Mouse (Mus musculus) cerebellum, adult 11-12 months (tissue): ENCODE data around the gene Fscn2.

Experiments used
- DNase-seq: peaks from one replicate; pipeline ENCODE4 v3.0.0; 2022

Gene Fscn2

GRCm38 (mm10) chr11:120360062-120360461, 1.3 kb upstream of the Fscn2 start:
- peak; percentile 51 for DNase-seq

DNA sequence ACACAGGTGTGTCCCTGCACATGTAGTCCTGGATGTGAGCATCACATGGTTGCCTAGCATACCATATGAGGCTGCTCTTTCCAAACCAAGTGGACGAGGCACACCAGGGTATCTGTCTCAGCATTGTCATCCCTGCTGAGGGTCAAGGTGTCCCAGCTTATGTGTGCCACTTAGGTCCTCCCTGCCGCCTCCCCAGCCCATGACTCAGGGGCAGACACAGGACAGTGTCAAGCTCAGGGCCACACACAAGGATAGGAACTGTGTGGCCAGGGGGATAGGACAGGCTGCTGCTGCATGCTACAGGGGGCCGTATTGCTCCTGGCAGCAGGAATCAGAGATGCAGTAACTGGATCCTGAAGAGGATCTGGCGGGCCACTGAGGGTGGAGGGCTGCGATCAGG, 579 bp upstream of the Fscn2 start:
- no peak for DNase-seq

GRCm38 (mm10) chr11:120362891-120363290, 1.6 kb downstream of the Fscn2 start:
- DNase-seq = no peak

GRCm38 (mm10) chr11:120366443-120367027, 5.2 kb downstream of the Fscn2 start:
- DNase-seq = no peak

DNA sequence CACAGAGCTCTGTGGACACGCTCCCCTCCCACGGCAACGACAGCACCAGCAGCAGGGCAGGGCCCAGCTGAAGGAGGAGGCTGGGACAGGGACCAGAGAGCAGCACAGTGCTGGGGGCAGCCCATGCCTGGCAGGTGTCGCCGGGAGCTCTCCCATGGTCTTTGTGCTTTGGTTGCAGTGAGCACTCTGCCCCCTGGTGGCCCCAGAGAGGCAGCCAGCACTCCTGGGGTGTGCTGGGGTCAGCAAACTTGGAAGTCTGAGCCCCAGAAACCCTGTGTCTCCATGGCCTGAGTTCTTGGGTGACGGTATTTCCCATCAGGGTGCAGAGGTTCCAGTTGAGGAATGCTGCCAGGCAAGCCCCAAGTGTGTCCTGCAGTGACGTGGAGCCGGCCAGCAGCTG, 8.3 kb downstream of the Fscn2 start:
- no peak for DNase-seq

- no peak for DNase-seq
Measured at GRCm38 (mm10) chr11:120373025-120373424, 11.7 kb downstream of the Fscn2 start.

- DNase-seq = no peak
Measured at GRCm38 (mm10) chr11:120373820-120374586, 12.7 kb downstream of the Fscn2 start.

- no peak for DNase-seq
Measured at GRCm38 (mm10) chr11:120375324-120375723, 14.0 kb downstream of the Fscn2 start.

DNA sequence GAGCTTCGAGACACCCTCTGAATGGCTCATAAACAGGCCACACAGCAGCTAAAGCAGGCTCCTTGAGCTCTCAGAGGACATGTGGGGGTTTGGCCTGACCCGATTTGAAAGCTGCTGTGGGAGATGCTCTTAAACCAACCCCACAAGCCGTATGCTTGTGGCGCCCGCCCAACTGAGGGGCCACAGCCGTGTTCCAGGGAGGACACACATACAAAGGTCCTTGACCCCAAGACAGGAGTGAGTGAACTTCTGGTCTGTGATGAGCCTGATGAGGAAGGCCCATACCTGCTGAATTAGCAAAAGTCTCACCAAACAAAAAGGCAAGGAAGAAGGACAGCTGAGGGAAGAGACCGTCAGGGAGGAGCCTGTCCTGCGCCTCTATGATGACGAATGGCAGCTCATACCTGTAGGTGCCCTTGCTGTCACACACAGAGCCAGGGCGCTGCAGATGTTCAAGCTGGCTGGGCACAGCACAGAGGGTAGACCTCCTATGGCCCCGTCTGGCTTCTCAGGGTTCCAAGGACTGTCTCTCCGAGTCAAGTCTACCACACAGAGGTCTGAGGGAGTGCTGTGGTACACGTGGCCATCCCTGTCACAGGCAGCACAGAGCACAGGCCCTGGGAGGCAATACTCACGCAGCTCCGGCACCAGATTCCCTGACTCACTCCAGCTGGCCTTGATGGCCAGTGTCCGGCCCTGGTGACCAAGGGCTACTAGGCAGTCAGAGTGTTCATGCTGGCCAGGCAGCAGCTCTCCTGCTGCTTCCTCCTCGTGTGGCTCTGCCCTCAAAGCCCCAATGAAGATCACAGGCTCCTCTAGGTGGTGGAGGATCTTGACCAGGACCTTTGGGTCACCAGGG, 15.2 kb downstream of the Fscn2 start:
- DNase-seq = no peak

DNA sequence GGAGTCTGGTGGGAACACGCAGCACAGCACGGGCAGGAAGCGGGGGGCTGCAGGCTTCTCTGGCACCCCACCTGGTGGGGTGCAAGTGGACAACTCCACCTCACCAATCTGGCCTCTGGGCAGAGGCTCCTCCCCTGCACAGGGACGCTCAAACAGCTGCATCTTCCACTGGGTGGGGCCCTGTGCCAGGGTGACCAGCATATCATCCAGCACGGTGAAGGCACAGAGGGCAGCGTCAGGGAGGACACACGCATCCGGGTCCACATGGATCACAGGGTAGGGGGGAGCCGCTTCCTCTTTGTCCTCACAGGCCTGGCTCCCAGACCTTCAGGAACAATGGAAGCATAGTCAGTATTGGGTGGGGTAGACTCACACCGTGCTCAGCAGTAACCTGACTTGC, 16.0 kb downstream of the Fscn2 start:
- no peak for DNase-seq

- peak; percentile 69 for DNase-seq
Measured at GRCm38 (mm10) chr11:120378031-120378610, 16.8 kb downstream of the Fscn2 start.

GRCm38 (mm10) chr11:120378611-120379540, 17.5 kb downstream of the Fscn2 start, which contains the start of gene Faap100:
Faap100 (minus strand) TSS chr11:120378764.
- peak; percentile 89 for DNase-seq

- DNase-seq = no peak
Measured at GRCm38 (mm10) chr11:120380271-120380670, 18.9 kb downstream of the Fscn2 start.

DNA sequence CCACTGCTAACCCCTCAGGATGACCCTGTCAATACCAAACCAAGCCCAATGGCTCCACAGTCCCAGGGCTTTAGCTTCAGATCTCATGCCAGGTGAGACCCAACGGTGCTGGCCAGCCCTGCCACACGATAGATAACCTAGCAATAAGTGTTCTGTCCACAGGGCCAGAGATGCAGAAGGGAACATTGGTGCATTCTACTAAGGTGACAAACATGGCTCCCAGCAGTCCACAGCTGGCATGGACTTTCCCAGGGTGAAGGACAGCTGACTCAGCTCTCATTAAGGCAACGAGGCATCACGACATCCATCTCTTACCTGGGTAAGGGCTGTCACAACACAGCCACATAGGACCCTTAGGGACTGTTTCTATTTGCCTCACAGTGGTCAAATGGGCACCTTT, 19.8 kb downstream of the Fscn2 start:
- DNase-seq = no peak

DNA sequence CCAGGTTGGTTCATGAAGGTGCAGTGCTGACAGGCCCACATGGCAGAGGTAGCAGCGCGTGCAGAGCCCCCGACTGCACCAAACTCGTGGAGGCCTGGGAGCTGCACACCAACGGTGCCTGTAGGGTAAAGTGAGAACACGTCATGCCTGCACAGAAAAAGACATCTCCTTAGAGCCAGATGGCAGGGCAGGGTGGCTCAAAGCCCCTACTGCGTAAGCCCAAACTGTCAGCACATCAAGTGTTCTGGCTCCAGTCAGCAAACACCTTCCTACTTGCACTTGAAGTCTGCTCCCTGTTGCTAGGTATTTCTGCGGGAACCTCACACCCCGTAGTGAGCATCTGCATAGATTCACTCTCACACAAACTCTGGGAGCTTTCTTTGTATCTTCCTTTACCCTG, 21.2 kb downstream of the Fscn2 start:
- no peak for DNase-seq

GRCm38 (mm10) chr11:120386632-120387031, 25.3 kb downstream of the Fscn2 start:
- DNase-seq = no peak

DNA sequence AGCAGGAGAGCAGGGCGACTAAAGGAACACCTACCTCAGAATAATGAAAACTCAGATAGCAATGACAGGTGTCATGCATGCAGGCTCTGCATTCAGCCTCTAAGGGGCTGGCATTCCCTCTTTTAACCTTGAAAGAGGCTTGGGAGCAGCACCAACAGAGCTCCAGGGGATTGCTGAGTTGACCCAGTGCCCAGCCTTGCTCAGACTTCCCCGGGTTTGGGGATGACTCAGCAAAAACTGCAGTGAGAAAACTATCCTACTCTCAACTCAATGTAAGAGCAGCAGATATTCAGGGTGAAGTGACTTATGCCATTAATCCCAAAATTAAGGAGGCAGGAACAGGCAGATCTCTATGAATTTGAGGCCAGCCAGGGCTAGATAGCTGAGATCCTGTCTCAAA, 25.8 kb downstream of the Fscn2 start:
- no peak for DNase-seq

DNA sequence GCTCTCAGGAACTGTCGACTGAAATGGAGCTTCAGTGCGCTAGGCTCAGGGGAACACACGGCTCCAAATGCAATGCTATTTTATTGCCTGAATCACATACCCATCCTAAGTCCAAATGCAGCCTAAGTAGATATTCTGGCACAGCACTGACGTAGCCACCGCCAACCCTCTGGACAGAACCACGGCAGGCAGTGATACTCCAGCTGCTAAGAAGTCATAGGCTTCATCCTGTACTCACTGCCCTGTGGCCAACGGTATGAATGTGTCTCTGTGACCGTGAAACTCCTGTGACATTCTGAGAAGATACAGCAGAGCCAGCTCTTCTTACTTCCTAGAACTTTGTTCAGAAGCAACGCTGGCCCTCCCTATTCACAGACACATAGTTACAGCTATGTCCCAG, 27.2 kb downstream of the Fscn2 start:
- DNase-seq = no peak

DNA sequence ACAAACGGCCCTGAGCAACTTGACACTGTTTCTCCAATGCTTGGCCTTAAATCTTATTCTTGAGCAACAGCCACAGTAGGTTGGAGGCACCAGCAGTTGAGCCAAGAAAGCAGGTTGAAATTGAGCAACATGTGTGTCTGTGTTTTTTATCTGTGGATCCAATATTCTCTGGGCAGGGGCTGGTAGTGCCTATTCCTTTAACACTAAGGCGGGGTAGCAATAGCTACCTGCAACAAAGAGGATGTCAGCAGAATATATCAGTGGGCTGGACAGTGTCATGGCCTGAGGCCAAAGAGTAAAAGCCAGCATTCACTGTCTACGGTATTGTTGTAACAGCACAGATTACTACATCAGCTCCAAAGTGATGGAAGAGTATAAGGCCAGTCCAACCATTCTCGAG, 34.3 kb downstream of the Fscn2 start:
- no peak for DNase-seq

DNA sequence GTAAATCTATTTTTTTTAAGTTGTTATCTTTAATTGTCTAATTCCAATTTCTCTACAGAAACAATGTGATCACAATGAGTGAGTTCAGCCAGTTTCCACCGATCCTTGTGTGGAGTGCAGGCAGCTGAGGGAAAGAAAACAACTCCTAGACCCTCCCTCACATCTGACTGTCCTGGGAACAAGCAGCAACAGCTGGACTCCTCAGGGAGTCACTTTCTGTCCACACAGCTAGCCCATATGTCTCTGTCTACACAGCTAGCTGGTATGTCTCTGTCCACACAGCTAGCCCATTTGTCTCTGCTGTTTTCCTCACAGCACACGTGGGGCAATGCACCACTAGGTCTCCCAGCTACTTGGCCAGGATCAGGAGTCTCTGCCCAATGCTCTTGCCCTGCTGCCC, 36.3 kb downstream of the Fscn2 start:
- no peak for DNase-seq

- DNase-seq = no peak
Measured at GRCm38 (mm10) chr11:120399319-120399718, 38.0 kb downstream of the Fscn2 start.

DNA sequence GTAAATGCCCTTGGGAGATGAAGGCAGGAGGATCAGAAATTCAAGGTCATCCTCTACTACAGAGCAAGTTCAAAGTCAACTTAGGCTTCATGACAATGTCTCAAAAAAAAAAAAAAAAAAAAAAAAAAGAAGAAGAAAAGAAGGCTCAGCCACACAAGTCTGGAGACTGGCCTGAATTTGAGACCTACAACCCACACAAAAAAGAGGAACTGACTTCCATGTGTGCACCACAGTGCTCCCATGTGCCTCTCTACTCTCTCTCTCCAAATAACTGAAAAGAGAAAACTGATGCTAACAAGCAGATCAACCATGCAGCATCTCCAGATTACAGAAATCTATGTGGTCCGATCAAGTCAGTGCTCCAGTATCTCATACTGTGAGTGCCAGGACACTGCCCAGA, 43.5 kb downstream of the Fscn2 start:
- no peak for DNase-seq
